Mouse (Mus musculus) midbrain, embryonic 13.5 days (tissue): ENCODE results near the gene Supt5. TPM values are rescaled to one million over a fixed set of nuclear protein-coding genes. Genes with fewer than 3 reads are reported as not detected.
A peak's percentile ranks its signal among the peaks of the same experiment; 100 is the strongest.

ENCODE experiments used
- ATAC-seq: fragments of 200-750 bp; cut with Nextera tagmentation; 2 replicates; pipeline ENCODE4 v1.8.0; 2017; ENCODE audit warnings: mild to moderate bottlenecking, moderate TSS enrichment, moderate library complexity
- H3K27ac ChIP-seq: fragments of 300-500 bp; sonication (generic); 2 replicates; pipeline ENCODE4 v1.5.1; 2015; ENCODE audit warnings: inconsistent platforms, mild to moderate bottlenecking, moderate library complexity
- H3K27me3 ChIP-seq: fragments of 300-500 bp; sonication (generic); 2 replicates; pipeline ENCODE4 v1.6.1; 2015; ENCODE audit warnings: mild to moderate bottlenecking, inconsistent platforms
- H3K36me3 ChIP-seq: fragments of 300-500 bp; sonication (generic); 2 replicates; pipeline ENCODE4 v1.6.1; 2015; ENCODE audit warnings: mild to moderate bottlenecking, inconsistent platforms
- H3K4me1 ChIP-seq: fragments of 300-500 bp; sonication (generic); replicated peaks from 2 replicates; pipeline ENCODE4 v1.6.1; 2015; ENCODE audit warnings: inconsistent platforms
- H3K4me2 ChIP-seq: fragments of 300-500 bp; sonication (generic); replicated peaks from 2 replicates; pipeline ENCODE4 v1.6.1; 2015; ENCODE audit warnings: moderate library complexity, mild to moderate bottlenecking, inconsistent platforms
- H3K4me3 ChIP-seq: fragments of 300-500 bp; sonication (generic); replicated peaks from 2 replicates; pipeline ENCODE4 v1.5.1; 2015; ENCODE audit warnings: mild to moderate bottlenecking, inconsistent platforms
- H3K9ac ChIP-seq: fragments of 300-500 bp; sonication (generic); replicated peaks from 2 replicates; pipeline ENCODE4 v1.6.1; 2015; ENCODE audit warnings: mild to moderate bottlenecking, inconsistent platforms
- H3K9me3 ChIP-seq: fragments of 300-500 bp; sonication (generic); 2 replicates; pipeline ENCODE4 v1.6.1; 2016; ENCODE audit warnings: mild to moderate bottlenecking, inconsistent platforms
- WGBS: fragments of 180-500 bp; shearing (Covaris S2); methylation state at CpG from one replicate; pipeline ENCODE4 v1.1.7; 2015; 5-methylcytosine and 5-hydroxymethylcytosine counted together
- polyA plus RNA-seq: library from polyadenylated mRNA; unstranded; fragments of >200 nt; fragmentation: Nextera tagmentation; extraction: Ambion mirVana; gene quantifications from 2 replicates; pipeline ENCODE4 v1.2.1, GENCODE M21; 2015

The Supt5 gene
- polyA plus RNA-seq, 1 experiment from 2014 or later = 98.8 TPM

DNA sequence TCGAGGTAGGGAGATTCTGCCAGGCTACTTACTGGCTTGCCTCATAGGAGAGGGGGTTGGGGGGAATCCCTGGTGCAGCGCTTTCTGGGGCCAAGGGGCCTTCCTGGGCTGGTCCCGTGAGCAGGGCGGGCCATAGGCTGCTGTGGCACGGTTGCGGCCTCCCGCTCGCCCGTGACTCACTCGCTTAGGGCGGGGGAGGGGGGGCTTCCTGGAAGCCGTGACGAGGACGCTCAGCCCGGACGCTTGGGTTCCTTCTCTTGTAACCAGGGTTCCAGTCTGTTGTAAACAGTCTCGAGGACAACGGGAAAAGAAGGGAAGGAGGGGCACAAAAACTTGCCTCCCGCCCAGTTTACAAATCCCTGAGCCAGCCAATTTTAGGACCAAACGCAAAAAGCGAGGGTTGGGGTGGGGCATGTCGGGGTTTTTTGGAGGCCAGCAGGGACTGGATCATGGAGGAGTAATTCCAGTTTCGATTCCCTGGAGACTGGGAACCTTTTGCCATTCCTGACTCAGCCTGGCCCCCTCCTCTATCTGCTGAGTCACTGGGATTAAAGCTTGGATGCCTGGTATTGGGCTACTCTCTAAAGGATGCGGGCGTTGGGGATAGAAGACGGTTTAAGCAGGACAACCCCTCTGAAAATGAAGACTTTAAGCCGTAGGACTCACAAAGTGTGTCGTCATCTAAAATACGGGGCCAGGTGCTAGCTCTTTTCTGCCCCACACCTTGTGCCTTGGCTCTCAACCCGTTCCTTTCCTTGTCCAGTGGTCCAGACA lies 42.7 kb upstream of the Supt5 start:
- H3K4me1 ChIP-seq = peaks cover 53% of the 10 kb centered on the region
- WGBS = 3% methylated on average over 30 of the region's 30 CpGs
- H3K4me2 ChIP-seq = peak overlapping the region; percentile 51
- H3K27ac ChIP-seq = peak overlapping the region; percentile 62
- H3K9ac ChIP-seq = peak overlapping the region; percentile 45; the same call in 1 of the 2 replicates
- peaks cover 12% of the 10 kb centered on the region; the same call in 1 of the 2 replicates for H3K36me3 ChIP-seq
- no peak for ATAC-seq
- peaks cover 17% of the 10 kb centered on the region for H3K27me3 ChIP-seq
- peak overlapping the region; percentile 20 for H3K4me3 ChIP-seq
- H3K9me3 ChIP-seq = no peaks in the 10 kb centered on the region

DNA sequence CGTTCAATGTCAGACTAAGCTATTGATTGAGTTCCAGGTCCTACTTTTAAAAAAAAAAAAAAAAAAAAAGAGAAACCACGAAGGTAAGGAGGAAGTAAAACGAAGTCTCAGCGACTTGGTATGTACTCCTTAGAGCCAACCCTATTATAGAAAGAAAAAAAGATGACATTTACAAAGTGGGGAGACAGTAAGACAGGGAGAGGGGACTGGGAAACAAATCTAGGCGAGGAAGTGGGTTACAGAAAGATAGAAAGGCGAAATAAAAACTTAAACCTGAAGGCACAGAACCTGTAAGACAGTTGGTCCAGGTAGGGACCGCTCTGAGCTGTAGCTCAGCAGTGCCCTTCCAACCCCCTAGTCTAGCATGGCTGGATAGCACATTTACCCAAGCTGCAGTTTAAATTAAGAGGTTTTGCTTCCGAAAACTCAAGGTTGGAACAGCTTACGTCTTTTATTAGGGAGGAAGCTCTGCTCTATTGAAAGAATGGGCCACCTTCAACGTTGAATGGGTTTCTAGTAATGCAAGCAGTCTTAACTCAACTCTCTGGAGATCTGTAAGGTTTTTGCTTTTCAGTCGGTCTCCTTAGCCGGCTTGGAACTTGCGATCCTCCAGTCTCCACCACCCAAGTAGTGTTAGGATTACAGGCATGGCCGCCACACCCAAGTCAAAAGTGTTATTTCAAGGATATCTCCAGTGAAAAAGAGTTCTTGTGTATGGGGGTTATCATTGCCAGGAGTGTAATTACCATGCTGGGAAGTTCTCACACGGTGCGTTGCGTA lies 41.9 kb upstream of the Supt5 start, which contains the start of gene Zfp36:
Gene Zfp36, minus strand, starts transcription at position 17 of the 780 bp plus-strand sequence.
- H3K27me3 ChIP-seq = peaks cover 17% of the 10 kb centered on the region
- H3K4me1 ChIP-seq = peaks cover 59% of the 10 kb centered on the region

DNA sequence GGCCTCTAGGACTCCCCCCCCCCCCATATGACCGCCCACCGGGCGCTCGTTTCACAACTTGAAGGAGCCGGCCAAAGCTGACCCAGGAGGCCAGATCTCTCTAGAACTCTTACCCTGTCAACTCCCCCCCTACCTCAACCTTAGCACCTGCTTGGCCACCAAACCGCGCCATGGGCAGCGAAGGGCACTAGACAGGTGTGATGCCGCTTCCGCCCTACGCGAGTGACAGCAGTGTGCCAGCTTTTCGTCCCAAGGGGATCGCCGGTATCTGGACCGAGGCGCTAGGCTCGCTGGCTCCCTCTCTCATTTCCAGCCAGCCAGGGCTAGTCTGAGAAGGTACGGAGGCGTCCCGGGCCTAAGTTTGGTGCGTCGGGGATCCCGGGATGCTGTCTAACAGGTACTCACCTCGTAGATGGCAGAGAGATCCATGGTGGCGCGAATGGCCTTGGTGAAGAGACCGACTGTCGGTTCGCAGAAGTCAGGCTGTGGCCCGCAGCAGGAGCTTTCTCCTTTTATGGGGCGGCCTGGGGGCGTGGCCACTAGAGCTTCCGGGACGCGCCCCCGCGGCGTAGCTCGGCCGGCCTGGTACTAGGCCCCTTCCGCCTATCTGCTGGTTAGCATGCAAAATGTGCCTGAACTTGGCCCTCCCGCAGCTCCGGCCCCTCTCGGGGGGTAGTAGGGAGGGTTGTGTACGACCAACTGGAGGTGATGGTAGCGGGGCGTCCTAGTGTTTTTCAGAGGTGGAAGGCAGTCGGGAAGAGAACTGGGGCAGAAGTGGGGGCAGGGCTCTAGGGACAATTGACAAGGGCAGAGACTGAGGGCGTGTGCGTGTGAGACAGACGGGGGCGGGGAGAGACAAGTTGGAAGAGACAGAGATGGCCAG lies 40.5 kb upstream of the Supt5 start:
- H3K27me3 ChIP-seq = peaks cover 17% of the 10 kb centered on the region
- H3K36me3 ChIP-seq = no peaks in the 10 kb centered on the region
- peaks cover 64% of the 10 kb centered on the region for H3K4me1 ChIP-seq
- peak overlapping the region; percentile 79 for H3K4me2 ChIP-seq
- H3K9ac ChIP-seq = peak overlapping the region; percentile 77
- no peaks in the 10 kb centered on the region for H3K9me3 ChIP-seq
- H3K4me3 ChIP-seq = peak overlapping the region; percentile 49
- peak; percentile 48 for ATAC-seq
- H3K27ac ChIP-seq = peak overlapping the region; percentile 37
- under 1% methylated on average over 53 of the region's 53 CpGs for WGBS

More for the DNA sequence above, 41.9 kb upstream of the Supt5 start, which contains the start of gene Zfp36:
- Histone ChIP-seq H3K9ac (peak within 1 kb of the TSS; percentile 77), H3K4me2 (peak within 1 kb of the TSS; percentile 79), H3K9me3 (no peaks in the 10 kb centered on the region), H3K4me3 (peak within 1 kb of the TSS; percentile 49), H3K36me3 (peaks cover 4% of the 10 kb centered on the region; the same call in 1 of the 2 replicates), H3K27ac (peak within 1 kb of the TSS; percentile 37)
- 61% methylated on average over 17 of the region's 17 CpGs for WGBS
- ATAC-seq = no peak

DNA sequence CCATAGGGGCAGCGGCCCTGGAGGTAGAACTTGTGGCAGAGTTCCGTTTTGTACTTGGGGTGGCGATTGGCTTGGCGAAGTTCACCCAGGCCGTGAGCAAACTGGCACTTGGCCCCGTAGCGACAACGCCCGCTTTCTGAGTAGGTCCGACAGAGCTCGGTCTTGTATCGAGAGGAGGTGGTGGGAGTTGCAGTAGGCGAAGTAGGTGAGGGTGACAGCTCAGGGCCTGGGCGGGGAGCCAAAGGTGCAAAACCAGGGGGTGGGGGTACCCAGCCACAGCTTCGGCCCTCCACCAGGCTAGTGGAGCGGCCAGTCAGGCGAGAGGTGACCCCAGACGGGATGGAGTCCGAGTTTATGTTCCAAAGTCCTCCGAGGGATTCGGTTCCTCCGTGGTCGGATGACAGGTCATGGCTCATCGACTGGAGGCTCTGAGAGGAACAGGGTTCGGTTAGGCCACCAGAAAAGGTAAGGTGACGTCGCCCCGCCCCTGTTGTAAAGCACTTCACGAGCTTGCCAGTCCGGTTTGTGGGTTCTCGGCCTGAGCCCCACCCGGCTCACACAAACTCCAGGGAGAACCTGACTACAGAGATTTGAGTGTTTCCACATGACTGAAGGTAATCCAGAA lies 39.6 kb upstream of the Supt5 start:
- 50% methylated on average over 32 of the region's 32 CpGs for WGBS
- peaks cover 64% of the 10 kb centered on the region for H3K4me1 ChIP-seq

DNA sequence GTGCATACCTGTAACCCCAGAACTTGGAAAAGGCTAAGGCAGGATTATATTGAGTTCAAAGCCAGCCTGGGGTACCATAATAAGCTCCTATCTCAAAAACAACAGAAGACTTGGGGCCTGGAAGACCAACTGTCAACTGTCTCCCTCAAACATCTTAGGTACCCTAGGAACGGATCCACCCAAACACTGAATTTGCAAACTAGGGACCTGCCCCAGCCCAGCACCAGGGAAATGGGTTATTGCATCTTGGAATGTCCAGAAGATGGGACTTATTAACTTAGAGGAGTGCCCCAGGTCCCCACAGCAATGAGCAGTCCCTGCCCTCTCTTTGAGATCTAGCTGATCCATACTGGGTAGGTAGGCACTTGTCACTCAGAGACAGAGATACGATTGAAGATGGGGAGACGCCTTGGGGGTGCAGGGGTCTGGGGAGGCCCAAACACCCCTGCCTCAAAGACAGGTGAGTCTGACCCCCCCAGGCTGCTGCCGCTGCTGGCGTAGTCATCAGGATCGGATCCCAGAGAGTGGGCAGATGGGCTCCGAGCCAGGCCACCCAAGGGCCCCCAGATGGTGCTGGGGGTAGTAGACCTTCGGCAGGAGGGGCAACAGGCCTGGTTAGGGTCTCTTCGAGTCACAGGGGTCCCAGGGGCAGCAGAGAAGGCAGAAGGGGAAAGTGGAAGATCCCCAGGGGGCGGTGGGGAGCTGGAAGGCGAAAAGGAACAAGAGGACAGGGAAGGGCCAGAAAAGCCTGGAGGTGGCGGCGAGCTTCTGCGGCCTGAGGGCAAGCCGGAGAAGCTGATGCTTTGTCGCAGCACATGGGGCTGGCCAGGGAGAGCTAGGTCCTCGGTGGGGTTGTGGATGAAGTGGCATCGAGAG lies 38.9 kb upstream of the Supt5 start:
- H3K9ac ChIP-seq = peak overlapping the region; percentile 28; the same call in 1 of the 2 replicates

More for the DNA sequence above, 39.6 kb upstream of the Supt5 start:
- H3K9me3 ChIP-seq = no peaks in the 10 kb centered on the region
- peak overlapping the region; percentile 79 for H3K4me2 ChIP-seq
- peak overlapping the region; percentile 77 for H3K9ac ChIP-seq
- no peak overlapping the region for H3K27ac ChIP-seq
- H3K36me3 ChIP-seq = no peaks in the 10 kb centered on the region
- H3K27me3 ChIP-seq = peaks cover 17% of the 10 kb centered on the region
- no peak for ATAC-seq
- peak overlapping the region; percentile 49 for H3K4me3 ChIP-seq

DNA sequence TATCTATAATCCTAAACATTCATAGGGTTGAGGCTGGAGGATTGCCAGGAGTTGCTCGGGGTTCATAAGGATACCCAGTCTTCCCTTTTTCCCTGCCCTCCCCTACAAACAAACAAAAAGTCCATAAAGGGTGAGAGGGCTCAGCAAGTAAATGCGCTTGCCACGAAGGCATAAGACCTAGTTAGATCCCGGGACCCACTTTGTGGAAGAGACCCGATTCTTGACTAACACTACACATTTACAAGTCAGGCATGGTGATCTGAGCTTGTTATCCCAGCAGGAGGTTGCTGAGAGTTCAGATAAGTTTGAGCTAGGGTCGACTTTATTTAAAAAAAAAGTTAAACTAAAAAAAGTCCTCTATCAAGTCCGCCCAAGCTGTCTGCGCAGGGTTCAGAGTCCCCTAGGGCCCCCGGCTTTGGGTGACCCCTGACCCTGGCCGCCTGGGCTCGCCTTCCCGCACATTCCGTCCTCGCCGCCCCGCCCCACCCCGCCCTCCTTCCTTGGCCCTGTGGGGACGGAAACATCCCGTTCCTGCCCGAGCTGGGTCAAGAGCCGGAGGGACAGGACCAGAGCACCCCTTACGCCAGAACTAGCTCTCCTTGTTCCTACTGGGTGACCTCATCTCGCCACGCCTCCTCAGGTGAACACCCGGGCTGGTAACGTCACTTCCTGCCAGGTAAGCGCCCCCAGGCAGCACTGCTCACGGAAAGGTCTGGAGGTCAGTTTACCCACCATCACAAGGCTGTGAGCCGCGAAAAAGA lies 37.6 kb upstream of the Supt5 start:
- Histone ChIP-seq H3K4me1 (peaks cover 50% of the 10 kb centered on the region), H3K9ac (peak overlapping the region; percentile 60)
- WGBS = 4% methylated on average over 30 of the region's 30 CpGs

More for the DNA sequence above, 38.9 kb upstream of the Supt5 start:
- WGBS = 80% methylated on average over 18 of the region's 18 CpGs
- Histone ChIP-seq H3K4me3 (peak overlapping the region; percentile 49; the same call in 1 of the 2 replicates), H3K4me1 (peaks cover 57% of the 10 kb centered on the region), H3K9me3 (no peaks in the 10 kb centered on the region), H3K36me3 (no peaks in the 10 kb centered on the region), H3K27me3 (peaks cover 17% of the 10 kb centered on the region), H3K27ac (no peak overlapping the region), H3K4me2 (peak overlapping the region; percentile 79)
- ATAC-seq = no peak

DNA sequence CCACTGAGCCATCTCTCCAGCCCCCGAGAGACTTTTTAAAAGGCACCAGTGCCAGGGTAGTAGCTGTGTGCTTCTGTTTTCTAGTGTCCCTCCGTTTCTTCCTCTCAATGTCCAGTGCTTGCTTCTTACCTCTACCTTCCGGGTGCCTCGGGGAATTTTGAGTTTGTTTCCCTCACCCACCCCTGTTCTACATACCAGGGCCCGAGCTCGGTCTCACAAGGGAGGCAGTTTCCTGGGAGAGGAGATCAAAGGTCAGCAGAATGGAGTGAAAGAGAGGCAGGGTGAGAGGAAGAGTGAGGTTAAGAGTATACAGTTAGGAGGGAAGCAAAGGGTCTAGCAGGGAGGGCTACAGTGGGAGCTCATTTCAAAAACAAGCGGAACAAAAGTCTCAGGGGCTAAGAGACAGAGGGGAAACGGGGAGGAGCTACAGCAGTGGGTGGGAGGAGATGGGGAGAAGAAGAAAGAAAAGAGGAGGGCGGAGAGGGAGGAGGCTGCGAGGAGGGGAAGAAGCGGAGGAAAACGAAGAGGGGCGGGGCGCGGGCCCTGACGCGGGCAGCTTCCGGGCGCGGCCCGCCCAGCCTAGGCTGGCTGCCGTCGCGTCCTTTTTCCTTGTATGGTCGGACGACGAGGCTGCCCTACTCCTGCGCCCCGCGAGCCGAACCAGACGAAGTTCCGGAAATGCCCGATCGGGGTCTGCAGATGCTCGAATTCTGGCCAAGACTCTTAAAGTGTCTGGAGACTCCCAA lies 36.8 kb upstream of the Supt5 start:
- ATAC-seq = peak; percentile 35
- Histone ChIP-seq H3K27ac (peak overlapping the region; percentile 82), H3K36me3 (no peaks in the 10 kb centered on the region), H3K4me2 (peak overlapping the region; percentile 59), H3K9ac (peak overlapping the region; percentile 60), H3K4me1 (peaks cover 51% of the 10 kb centered on the region), H3K4me3 (peak overlapping the region; percentile 42), H3K9me3 (no peaks in the 10 kb centered on the region), H3K27me3 (peaks cover 11% of the 10 kb centered on the region)
- WGBS = under 1% methylated on average over 30 of the region's 36 CpGs

More for the DNA sequence above, 37.6 kb upstream of the Supt5 start:
- Histone ChIP-seq H3K27ac (peak overlapping the region; percentile 82), H3K27me3 (peaks cover 15% of the 10 kb centered on the region), H3K4me2 (peak overlapping the region; percentile 59), H3K9me3 (no peaks in the 10 kb centered on the region), H3K36me3 (no peaks in the 10 kb centered on the region), H3K4me3 (peak overlapping the region; percentile 42)
- ATAC-seq = no peak

DNA sequence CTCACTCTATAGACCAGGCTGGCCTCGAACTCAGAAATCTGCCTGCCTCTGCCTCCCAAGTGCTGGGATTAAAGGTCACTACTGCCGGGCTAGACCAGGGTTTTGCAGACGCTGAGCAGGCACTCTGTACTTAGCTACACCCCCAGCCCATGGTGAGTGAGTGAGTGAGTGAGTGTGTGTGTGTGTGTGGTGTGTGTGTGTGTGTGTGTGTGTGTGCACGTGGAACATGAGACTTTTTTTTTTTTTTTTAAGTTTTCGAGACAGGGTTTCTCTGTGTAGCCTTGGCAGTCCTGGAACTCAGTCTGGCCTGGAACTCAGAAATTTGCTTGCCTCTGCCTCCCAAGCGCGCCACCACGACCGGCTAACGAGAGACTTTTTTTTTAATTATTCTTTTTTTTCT lies 36.1 kb upstream of the Supt5 start:
- no peaks in the 10 kb centered on the region for H3K36me3 ChIP-seq
- H3K9me3 ChIP-seq = no peaks in the 10 kb centered on the region
- 83% methylated on average over 10 of the region's 10 CpGs for WGBS
- H3K4me2 ChIP-seq = 0 out of 2 replicates have a peak overlapping the region, but pooled peaks have one; percentile 59
- H3K4me1 ChIP-seq = peaks cover 58% of the 10 kb centered on the region
- 0 out of 2 replicates have a peak overlapping the region, but pooled peaks have one; percentile 42 for H3K4me3 ChIP-seq
- H3K9ac ChIP-seq = no peak overlapping the region
- ATAC-seq = no peak
- H3K27me3 ChIP-seq = peaks cover 11% of the 10 kb centered on the region
- H3K27ac ChIP-seq = peak overlapping the region; percentile 82; the same call in 1 of the 2 replicates

DNA sequence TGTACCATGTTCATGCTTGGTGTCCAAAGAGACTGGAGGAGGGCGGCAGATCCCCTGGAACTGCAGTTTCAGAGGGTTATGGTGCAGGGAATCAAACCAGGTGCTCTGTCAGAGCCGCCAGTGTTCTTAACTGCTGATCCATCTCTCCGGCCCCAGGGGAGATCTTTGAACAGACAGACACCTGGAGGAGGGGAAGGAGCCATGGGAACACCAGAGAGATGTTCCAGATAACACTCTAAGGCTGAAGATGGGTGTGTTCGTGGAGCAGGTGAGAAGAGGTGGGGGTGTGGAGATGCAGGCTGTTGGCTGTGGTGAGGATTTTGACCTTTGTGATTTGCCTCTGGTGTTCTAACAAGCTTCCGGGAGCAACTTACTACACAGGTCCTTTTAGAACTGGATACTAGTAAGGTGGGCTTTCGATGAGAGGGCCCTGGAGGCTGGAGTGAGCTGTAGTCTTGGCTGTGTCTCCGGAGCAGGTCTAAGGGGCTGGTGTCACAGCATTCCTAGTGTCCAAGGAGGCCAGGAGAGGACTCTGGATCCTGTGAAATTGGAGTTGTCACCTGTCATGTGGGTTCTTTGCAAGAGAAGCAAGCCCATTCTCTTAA lies 35.4 kb upstream of the Supt5 start:
- H3K4me1 ChIP-seq = peaks cover 54% of the 10 kb centered on the region
- no peak overlapping the region for H3K4me2 ChIP-seq
- H3K36me3 ChIP-seq = peaks cover 3% of the 10 kb centered on the region; the same call in 1 of the 2 replicates
- H3K9me3 ChIP-seq = no peaks in the 10 kb centered on the region
- no peak overlapping the region for H3K4me3 ChIP-seq
- ATAC-seq = no peak
- peak overlapping the region; percentile 30 for H3K27ac ChIP-seq
- no peak overlapping the region for H3K9ac ChIP-seq
- WGBS = 83% methylated on average over 7 of the region's 7 CpGs
- H3K27me3 ChIP-seq = peaks cover 11% of the 10 kb centered on the region
